Mouse (Mus musculus) thymus, postnatal 14 days (tissue): Measurements from ENCODE around the gene Otub2.
"Not testable (repeated sequence)": the region's sequence is repeated elsewhere in the genome, so short reads cannot be mapped to it uniquely, and the experiment has no call there.

Experiments
- DNase-seq: peaks from one replicate; pipeline ENCODE4 v3.0.0; 2021

The Otub2 gene

GRCm38 (mm10) chr12:103373530-103374236 lies 14.8 kb upstream of the Otub2 start:
- no peak for DNase-seq

GRCm38 (mm10) chr12:103376124-103376523 lies 12.4 kb upstream of the Otub2 start:
- no peak for DNase-seq

- no peak for DNase-seq
Observed at GRCm38 (mm10) chr12:103376774-103377173, 11.7 kb upstream of the Otub2 start.

- DNase-seq: no peak
Observed at GRCm38 (mm10) chr12:103380226-103380625, 8.3 kb upstream of the Otub2 start.

- DNase-seq: no peak
Observed at GRCm38 (mm10) chr12:103389348-103389727, 856 bp downstream of the Otub2 start.

GRCm38 (mm10) chr12:103389982-103390381 lies 1.5 kb downstream of the Otub2 start:
- no peak for DNase-seq

GRCm38 (mm10) chr12:103391098-103391497 lies 2.6 kb downstream of the Otub2 start:
- DNase-seq: no peak

- DNase-seq: no peak
Observed at GRCm38 (mm10) chr12:103393528-103393927, 5.0 kb downstream of the Otub2 start.

GRCm38 (mm10) chr12:103395486-103396275 lies 7.2 kb downstream of the Otub2 start:
- DNase-seq: no peak

- no peak for DNase-seq
Observed at GRCm38 (mm10) chr12:103396751-103397150, 8.3 kb downstream of the Otub2 start.

GRCm38 (mm10) chr12:103404131-103404530 lies 15.6 kb downstream of the Otub2 start:
- DNase-seq: no peak

GRCm38 (mm10) chr12:103407720-103408119 lies 19.2 kb downstream of the Otub2 start, which contains the start of gene 9330161L09Rik:
Gene 9330161L09Rik (minus strand): TSS chr12:103407820.
- DNase-seq: no peak

- DNase-seq: no peak
Observed at GRCm38 (mm10) chr12:103408144-103408543, 19.7 kb downstream of the Otub2 start.

GRCm38 (mm10) chr12:103425016-103425728 lies 36.7 kb downstream of the Otub2 start:
- DNase-seq: no peak

- DNase-seq: peak; percentile 98
Observed at GRCm38 (mm10) chr12:103425729-103426470, 37.4 kb downstream of the Otub2 start, which contains the start of gene Ddx24. Gene Ddx24 (minus strand): TSS chr12:103425830.

- peak; percentile 30 for DNase-seq
Observed at GRCm38 (mm10) chr12:103426710-103427109, 38.2 kb downstream of the Otub2 start.

- DNase-seq: no peak
Observed at GRCm38 (mm10) chr12:103433430-103433829, 44.9 kb downstream of the Otub2 start.

GRCm38 (mm10) chr12:103433986-103434731 lies 45.7 kb downstream of the Otub2 start, which contains the start of gene Ifi27:
Gene Ifi27 (plus strand): TSS chr12:103434211.
- peak; percentile 70 for DNase-seq

- DNase-seq: no peak
Observed at GRCm38 (mm10) chr12:103434861-103435260, 46.4 kb downstream of the Otub2 start.

- no peak for DNase-seq
Observed at GRCm38 (mm10) chr12:103437601-103438000, 49.1 kb downstream of the Otub2 start.

- DNase-seq: peak; percentile 37
Observed at GRCm38 (mm10) chr12:103443524-103443923, 55.0 kb downstream of the Otub2 start, which contains the start of gene Ifi27l2a. Gene Ifi27l2a (minus strand): TSS chr12:103443680.

GRCm38 (mm10) chr12:103444261-103444660 lies 55.8 kb downstream of the Otub2 start:
- DNase-seq: not testable (repeated sequence)
